Mouse (Mus musculus): ENCODE data around the gene Zfp975. TPM values are rescaled to one million over a fixed set of nuclear protein-coding genes. Genes with fewer than 3 reads are reported as not detected.

The Zfp975 gene
- 4.5 TPM for polyA plus RNA-seq (2014; fragmentation: Illumina TruSeq; extraction: RNeasy Lipid Tissue Mini Kit (QIAGEN cat#74804); ENCODE audit: low read depth, low replicate concordance)

GRCm38 (mm10) chr7:42692362-42693158 is at the start of gene Zfp975:
Zfp975 (minus strand) TSS chr7:42692742.

DNA sequence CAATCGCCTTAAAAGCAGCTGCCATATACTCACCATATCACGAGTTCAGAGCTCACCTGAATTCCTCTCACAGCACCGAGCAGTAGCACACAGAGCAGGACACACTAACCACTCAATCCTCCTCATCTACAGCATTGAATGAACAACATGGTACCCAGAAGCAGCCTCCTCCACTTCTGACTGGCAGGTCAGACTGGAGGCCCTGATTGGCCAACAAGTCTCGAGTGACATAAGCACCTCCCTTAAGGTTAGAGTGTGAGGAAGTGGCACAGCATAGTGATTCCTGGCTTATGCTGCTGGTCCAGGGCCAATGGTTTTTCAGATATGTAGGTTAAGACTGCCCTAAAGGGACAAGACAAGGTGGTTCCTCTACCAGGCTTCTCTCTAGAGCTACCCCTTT is 34.4 kb upstream of the Zfp975 start, which contains the start of gene Gm17067:
TSS of gene Gm17067 (minus strand) at position 101 of the 400 bp plus-strand sequence.

GRCm38 (mm10) chr7:42642152-42643115 is 50.1 kb downstream of the Zfp975 start, which contains the start of gene Zfp976:
Zfp976 (minus strand) TSS chr7:42642588.

Other genes starting within 250 kb of the Zfp975 start
- gene 4933421I07Rik, start 244.6 kb downstream of the Zfp975 start, polyA plus RNA-seq (2014; fragmentation: Illumina TruSeq; extraction: RNeasy Lipid Tissue Mini Kit (QIAGEN cat#74804); ENCODE audit: low read depth, low replicate concordance): 0.22 TPM
- 6.6 TPM for gene Zfp141, start 187.0 kb downstream of the Zfp975 start, polyA plus RNA-seq (2014; fragmentation: Illumina TruSeq; extraction: RNeasy Lipid Tissue Mini Kit (QIAGEN cat#74804); ENCODE audit: low read depth, low replicate concordance)
- gene Gm21028, start 114.2 kb downstream of the Zfp975 start, polyA plus RNA-seq (2014; fragmentation: Illumina TruSeq; extraction: RNeasy Lipid Tissue Mini Kit (QIAGEN cat#74804); ENCODE audit: low read depth, low replicate concordance): not detected
- gene Zfp977, start 100.2 kb downstream of the Zfp975 start, polyA plus RNA-seq (2014; fragmentation: Illumina TruSeq; extraction: RNeasy Lipid Tissue Mini Kit (QIAGEN cat#74804); ENCODE audit: low read depth, low replicate concordance): 1.6 TPM
- gene Zfp976, start 50.2 kb downstream of the Zfp975 start, polyA plus RNA-seq (2014; fragmentation: Illumina TruSeq; extraction: RNeasy Lipid Tissue Mini Kit (QIAGEN cat#74804); ENCODE audit: low read depth, low replicate concordance): 2.7 TPM
- gene Gm17067, start 34.3 kb upstream of the Zfp975 start, polyA plus RNA-seq (2014; fragmentation: Illumina TruSeq; extraction: RNeasy Lipid Tissue Mini Kit (QIAGEN cat#74804); ENCODE audit: low read depth, low replicate concordance): 0.07 TPM
- not detected for gene Vmn2r62, start 100.8 kb upstream of the Zfp975 start, polyA plus RNA-seq (2014; fragmentation: Illumina TruSeq; extraction: RNeasy Lipid Tissue Mini Kit (QIAGEN cat#74804); ENCODE audit: low read depth, low replicate concordance)
- not detected for gene Gm2381, start 174.5 kb upstream of the Zfp975 start, polyA plus RNA-seq (2014; fragmentation: Illumina TruSeq; extraction: RNeasy Lipid Tissue Mini Kit (QIAGEN cat#74804); ENCODE audit: low read depth, low replicate concordance)
- gene Vmn2r63, start 241.1 kb upstream of the Zfp975 start, polyA plus RNA-seq (2014; fragmentation: Illumina TruSeq; extraction: RNeasy Lipid Tissue Mini Kit (QIAGEN cat#74804); ENCODE audit: low read depth, low replicate concordance): not detected